Mouse (Mus musculus) liver, embryonic 14.5 days (tissue): ENCODE data around the gene Gid4.

Source experiments
- CTCF ChIP-seq: IDR thresholded peaks from 2 replicates; pipeline ENCODE4 v1.5.1; 2016; ENCODE audit warnings: antibody characterized with exemption, low read depth, control low read depth
- EP300 ChIP-seq: IDR thresholded peaks from 2 replicates; pipeline ENCODE4 v1.6.1; 2016; ENCODE audit warnings: antibody characterized with exemption, low read depth

DNA sequence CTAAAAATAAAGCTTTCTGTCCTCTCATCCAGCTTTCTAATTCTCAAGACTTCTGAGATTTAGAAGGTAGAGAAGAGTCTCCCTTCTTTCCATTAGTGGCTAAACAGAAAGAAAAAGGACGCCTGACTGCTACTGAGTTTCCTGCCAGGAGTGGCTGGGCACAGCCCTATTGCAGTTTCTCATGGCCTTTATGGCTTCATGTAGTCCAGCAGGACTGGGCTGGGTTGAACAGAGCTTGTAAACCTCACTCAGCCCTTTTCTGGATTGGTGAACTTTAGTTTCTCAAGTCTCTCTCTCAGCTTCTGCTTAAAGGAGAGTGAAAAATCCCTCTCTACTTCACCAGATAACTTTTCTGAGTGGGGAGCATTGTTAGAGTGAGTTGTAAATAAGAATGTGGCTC lies 9.5 kb downstream of the Gid4 start:
- TF ChIP-seq CTCF = no peak
- TF ChIP-seq EP300 = no peak
